Mouse (Mus musculus) cortical plate, adult 2 months (tissue): ENCODE data around the gene Pde2a. TPM values are rescaled to one million over a fixed set of nuclear protein-coding genes. Genes with fewer than 3 reads are reported as not detected.

ENCODE experiments used
- H3K27ac ChIP-seq: fragments of 200-500 bp; 2 replicates; pipeline ENCODE4 v1.5.1; 2012; ENCODE audit warnings: low read length, control low read depth, inconsistent platforms; ENCODE audit not compliant: insufficient read depth
- H3K4me1 ChIP-seq: fragments of 200-500 bp; 2 replicates; pipeline ENCODE4 v1.6.1; 2011; ENCODE audit warnings: low read length; ENCODE audit not compliant: control insufficient read depth, insufficient read depth
- H3K4me3 ChIP-seq: fragments of 200-500 bp; 2 replicates; pipeline ENCODE4 v1.5.1; 2011; ENCODE audit warnings: mild to moderate bottlenecking, low read length, control low read depth; ENCODE audit not compliant: insufficient read depth
- CTCF ChIP-seq: fragments of 200-500 bp; IDR thresholded peaks from 2 replicates; pipeline ENCODE4 v1.5.1; 2011; ENCODE audit warnings: mild to moderate bottlenecking, control low read depth, low read length; ENCODE audit not compliant: insufficient read depth; ENCODE audit errors: extremely low read depth
- POLR2A ChIP-seq: fragments of 200-500 bp; IDR thresholded peaks from 2 replicates; pipeline ENCODE4 v1.6.1; 2011; ENCODE audit warnings: mild to moderate bottlenecking, low read length, control low read depth; ENCODE audit not compliant: insufficient read depth; ENCODE audit errors: extremely low read depth
- polyA plus RNA-seq: library from polyadenylated mRNA; depleted of rRNA; stranded (reverse); fragments of >200 nt; gene quantifications from 2 replicates; pipeline ENCODE4 v1.2.3, GENCODE M21; 2012

Gene Pde2a
- polyA plus RNA-seq, 1 experiment = 236 TPM

GRCm38 (mm10) chr7:101514768-101515167, 93.3 kb downstream of the Pde2a start:
- Histone ChIP-seq H3K4me3 (no peak overlapping the region), H3K27ac (peak overlapping the region; percentile 53), H3K4me1 (peaks cover 6% of the 10 kb centered on the region)
- TF ChIP-seq CTCF (no peak), POLR2A (no peak)

DNA sequence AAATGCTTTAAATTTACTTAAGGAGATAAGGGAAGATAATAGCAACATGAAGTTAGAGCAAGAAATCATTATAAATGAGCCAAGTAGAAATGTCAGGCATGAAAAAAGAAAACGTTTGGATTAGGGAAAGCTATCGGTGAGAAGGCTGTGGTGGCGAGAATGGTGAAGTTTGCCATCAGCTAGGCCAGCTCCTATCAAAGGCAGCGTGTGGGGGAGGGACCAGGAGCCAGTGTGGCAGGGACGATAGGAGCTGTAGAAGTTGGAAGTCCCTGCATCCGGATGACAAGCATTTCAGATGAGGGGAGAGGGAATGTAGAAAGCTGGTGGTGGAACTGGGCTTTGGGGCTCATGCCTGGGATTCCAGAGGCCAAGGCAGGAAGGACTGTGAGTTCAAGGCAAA, 93.8 kb downstream of the Pde2a start:
- Histone ChIP-seq H3K4me3 (no peak overlapping the region), H3K4me1 (peaks cover 6% of the 10 kb centered on the region), H3K27ac (peak overlapping the region; percentile 2; the same call in 1 of the 2 replicates)
- no peak for TF ChIP-seq CTCF
- TF ChIP-seq POLR2A = no peak

GRCm38 (mm10) chr7:101516460-101516859, 95.0 kb downstream of the Pde2a start:
- Histone ChIP-seq H3K27ac (no peak overlapping the region), H3K4me1 (peaks cover 9% of the 10 kb centered on the region), H3K4me3 (no peak overlapping the region)
- TF ChIP-seq CTCF (0 out of 2 replicates have a peak, but pooled peaks have one; percentile 5), POLR2A (no peak)

DNA sequence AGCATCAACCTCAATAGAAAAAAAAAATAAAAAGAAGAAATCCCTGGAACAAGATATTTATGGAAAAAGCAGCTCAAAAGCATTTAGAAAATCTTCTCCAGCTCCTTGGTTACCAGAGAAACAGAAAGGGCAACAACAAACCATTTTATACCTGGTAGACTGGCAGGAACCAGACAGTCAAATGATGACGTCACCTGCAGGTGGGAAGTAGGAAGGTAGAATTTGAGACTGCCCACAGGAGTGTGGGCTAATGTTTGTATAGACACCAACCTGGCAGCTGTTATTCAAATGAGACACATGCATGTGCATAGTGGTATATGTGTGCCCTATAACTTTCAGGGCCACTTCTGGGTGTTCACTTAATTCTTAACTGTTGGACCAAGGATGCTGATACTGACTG, 100.2 kb downstream of the Pde2a start:
- no peak overlapping the region for H3K4me3 ChIP-seq
- H3K27ac ChIP-seq = no peak overlapping the region
- peaks cover 7% of the 10 kb centered on the region for H3K4me1 ChIP-seq
- TF ChIP-seq CTCF = no peak

DNA sequence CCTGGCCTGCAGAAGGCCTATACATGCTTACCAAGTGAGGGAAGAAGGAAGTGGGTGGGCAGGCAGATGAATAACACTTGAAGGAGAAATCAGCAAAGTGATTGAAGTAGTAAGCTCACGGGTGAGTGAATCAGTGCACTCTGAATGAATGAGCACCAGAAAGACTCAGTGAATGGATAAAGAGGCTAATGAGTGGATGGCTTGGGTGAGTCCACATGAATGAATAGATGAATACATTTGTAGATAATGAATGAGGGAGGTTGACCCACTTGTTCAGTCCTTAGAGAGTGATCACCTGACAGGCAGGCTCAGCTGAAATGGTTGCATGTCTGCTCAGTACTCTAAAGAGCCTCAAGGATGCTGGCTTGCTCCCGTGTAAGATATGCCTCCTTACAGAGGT, 101.7 kb downstream of the Pde2a start:
- Histone ChIP-seq H3K4me1 (peaks cover 7% of the 10 kb centered on the region), H3K27ac (no peak overlapping the region), H3K4me3 (no peak overlapping the region)
- no peak for TF ChIP-seq POLR2A
- no peak for TF ChIP-seq CTCF

- Histone ChIP-seq H3K27ac (no peak overlapping the region), H3K4me3 (no peak overlapping the region), H3K4me1 (peaks cover 4% of the 10 kb centered on the region; the same call in 1 of the 2 replicates)
- TF ChIP-seq POLR2A (no peak), CTCF (no peak)
These were observed 105.0 kb downstream of the Pde2a start for GRCm38 (mm10) chr7:101526484-101526883.

GRCm38 (mm10) chr7:101534428-101534827, 112.9 kb downstream of the Pde2a start:
- Histone ChIP-seq H3K27ac (no peak overlapping the region), H3K4me1 (peaks cover 5% of the 10 kb centered on the region; the same call in 1 of the 2 replicates), H3K4me3 (no peak overlapping the region)
- no peak for TF ChIP-seq POLR2A
- no peak for TF ChIP-seq CTCF

DNA sequence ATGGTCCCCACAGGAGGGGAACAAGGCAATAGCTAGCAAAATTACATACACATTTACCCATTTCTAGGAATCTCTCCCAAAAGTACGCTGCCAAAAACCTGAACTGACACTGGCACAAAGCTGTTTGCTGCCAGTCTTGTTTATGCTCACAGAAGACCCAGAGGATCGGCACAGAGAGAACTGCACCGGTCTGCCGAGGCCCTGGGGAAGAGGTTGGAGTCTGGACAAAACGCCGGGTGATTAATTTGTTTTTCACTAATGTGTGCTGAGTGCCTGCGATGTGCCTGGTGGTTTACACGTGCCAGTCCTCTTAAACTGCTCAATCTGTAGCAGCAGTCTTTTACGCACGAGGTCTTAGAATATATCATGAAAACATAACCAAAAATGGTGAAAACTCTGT, 113.6 kb downstream of the Pde2a start:
- Histone ChIP-seq H3K27ac (no peak overlapping the region), H3K4me3 (no peak overlapping the region), H3K4me1 (peaks cover 5% of the 10 kb centered on the region; the same call in 1 of the 2 replicates)
- TF ChIP-seq POLR2A (no peak), CTCF (no peak)

DNA sequence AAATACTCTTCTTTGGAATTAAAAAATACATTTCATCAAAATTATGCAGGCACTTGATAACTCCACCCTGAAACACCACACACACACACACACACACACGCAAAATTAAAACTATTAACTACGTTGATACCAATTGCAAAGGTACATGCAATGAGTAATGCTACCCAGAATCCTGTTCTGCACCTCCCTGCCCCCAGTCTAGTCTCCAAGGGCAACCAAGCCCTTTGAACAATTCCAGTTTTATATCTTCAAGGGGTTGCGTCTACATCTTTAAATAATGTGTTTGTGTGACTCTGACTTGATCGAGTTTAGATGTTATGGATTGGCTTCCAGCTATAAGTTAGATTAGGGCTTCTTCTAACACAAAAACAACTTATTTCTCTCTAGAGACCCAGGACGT, 114.0 kb downstream of the Pde2a start:
- H3K27ac ChIP-seq = no peak overlapping the region
- H3K4me3 ChIP-seq = no peak overlapping the region
- TF ChIP-seq CTCF = no peak
- no peak for TF ChIP-seq POLR2A
- peaks cover 5% of the 10 kb centered on the region; the same call in 1 of the 2 replicates for H3K4me1 ChIP-seq

- Histone ChIP-seq H3K27ac (peak overlapping the region; percentile 60; the same call in 1 of the 2 replicates), H3K4me3 (no peak overlapping the region), H3K4me1 (peaks cover 5% of the 10 kb centered on the region; the same call in 1 of the 2 replicates)
- TF ChIP-seq CTCF (no peak), POLR2A (no peak)
These were observed 116.0 kb downstream of the Pde2a start for GRCm38 (mm10) chr7:101537541-101537940.
